Mouse (Mus musculus) erythroblast, embryonic 14.5 days (primary cell): ENCODE measurements around the gene Smcr8. TPM values are rescaled to one million over a fixed set of nuclear protein-coding genes. Genes with fewer than 3 reads are reported as not detected.
"Not testable (repeated sequence)": the region's sequence is repeated elsewhere in the genome, so short reads cannot be mapped to it uniquely, and the experiment has no call there.

Experiments used
- H3K27me3 ChIP-seq: 2 replicates; pipeline ENCODE4 v1.6.1; 2012; ENCODE audit warnings: inconsistent platforms; ENCODE audit not compliant: control insufficient read depth
- H3K36me3 ChIP-seq: 2 replicates; pipeline ENCODE4 v1.6.1; 2012; ENCODE audit warnings: mild to moderate bottlenecking, inconsistent platforms; ENCODE audit not compliant: control insufficient read depth
- H3K4me1 ChIP-seq: 2 replicates; pipeline ENCODE4 v1.6.1; 2012; ENCODE audit warnings: inconsistent platforms; ENCODE audit not compliant: control insufficient read depth
- H3K4me3 ChIP-seq: replicated peaks from 2 replicates; pipeline ENCODE3; 2012; ENCODE audit warnings: moderate library complexity, mild to moderate bottlenecking, inconsistent platforms
- H3K9me3 ChIP-seq: 2 replicates; pipeline ENCODE4 v1.6.1; 2012; ENCODE audit warnings: low read length, inconsistent platforms, mixed read lengths; ENCODE audit not compliant: control insufficient read depth
- GATA1 ChIP-seq: IDR thresholded peaks from 2 replicates; pipeline ENCODE4 v1.6.1; 2012; ENCODE audit warnings: low read length, inconsistent platforms, mixed read lengths
- TAL1 ChIP-seq: IDR thresholded peaks from 3 replicates; pipeline ENCODE4 v1.6.1; 2012; ENCODE audit warnings: low read length, inconsistent platforms, mixed read lengths
- polyA plus RNA-seq: library from polyadenylated mRNA; stranded (reverse); fragments of >175 nt; gene quantifications from 2 replicates; pipeline ENCODE4 v1.2.3, GENCODE M21; 2012

Smcr8 gene
- polyA plus RNA-seq, 1 experiment = 0.05 TPM

- peaks cover 21% of the 10 kb centered on the region for H3K4me1 ChIP-seq
- H3K4me3 ChIP-seq = peak overlapping the region; percentile 2
- H3K9me3 ChIP-seq = no peaks in the 10 kb centered on the region
- H3K36me3 ChIP-seq = no peaks in the 10 kb centered on the region; the same call in 1 of the 2 replicates
- TF ChIP-seq TAL1 = no peak
- no peaks in the 10 kb centered on the region for H3K27me3 ChIP-seq
Measured at GRCm38 (mm10) chr11:60808286-60809070, 31.2 kb downstream of the Smcr8 start.

- TF ChIP-seq GATA1 (no peak), TAL1 (no peak)
- Histone ChIP-seq H3K4me1 (peaks cover 15% of the 10 kb centered on the region), H3K36me3 (no peaks in the 10 kb centered on the region; the same call in 1 of the 2 replicates), H3K27me3 (no peaks in the 10 kb centered on the region), H3K9me3 (no peaks in the 10 kb centered on the region), H3K4me3 (peak overlapping the region; percentile 60)
Measured at GRCm38 (mm10) chr11:60809546-60809945, 32.2 kb downstream of the Smcr8 start.

- H3K36me3 ChIP-seq = no peaks in the 10 kb centered on the region; the same call in 1 of the 2 replicates
- peaks cover 15% of the 10 kb centered on the region for H3K4me1 ChIP-seq
- no peaks in the 10 kb centered on the region for H3K9me3 ChIP-seq
- peak overlapping the region; percentile 60 for H3K4me3 ChIP-seq
- no peak for TF ChIP-seq GATA1
- H3K27me3 ChIP-seq = no peaks in the 10 kb centered on the region
Measured at GRCm38 (mm10) chr11:60810046-60810965, 33.0 kb downstream of the Smcr8 start.

- Histone ChIP-seq H3K36me3 (no peaks in the 10 kb centered on the region), H3K4me1 (peaks cover 15% of the 10 kb centered on the region), H3K27me3 (no peaks in the 10 kb centered on the region), H3K4me3 (peak overlapping the region; percentile 60), H3K9me3 (no peaks in the 10 kb centered on the region)
- TF ChIP-seq TAL1 = no peak
- TF ChIP-seq GATA1 = no peak
Measured at GRCm38 (mm10) chr11:60811054-60811460, 33.7 kb downstream of the Smcr8 start.

GRCm38 (mm10) chr11:60811618-60812017, 34.3 kb downstream of the Smcr8 start, which contains the start of gene Shmt1:
TSS of gene Shmt1 (minus strand) at chr11:60811718.
- H3K27me3 ChIP-seq = not testable (repeated sequence)
- peak within 1 kb of the TSS; percentile 60 for H3K4me3 ChIP-seq

GRCm38 (mm10) chr11:60816398-60816797, 39.1 kb downstream of the Smcr8 start:
- no peak for TF ChIP-seq TAL1
- TF ChIP-seq GATA1 = no peak
- Histone ChIP-seq H3K36me3 (no peaks in the 10 kb centered on the region), H3K9me3 (no peaks in the 10 kb centered on the region), H3K4me3 (no peak overlapping the region), H3K27me3 (no peaks in the 10 kb centered on the region; the same call in 1 of the 2 replicates), H3K4me1 (peaks cover 4% of the 10 kb centered on the region)

More at GRCm38 (mm10) chr11:60811618-60812017, 34.3 kb downstream of the Smcr8 start, which contains the start of gene Shmt1:
- peaks cover 15% of the 10 kb centered on the region for H3K4me1 ChIP-seq
- H3K36me3 ChIP-seq, H3K9me3 ChIP-seq: not testable (repeated sequence)

GRCm38 (mm10) chr11:60823771-60824170, 46.4 kb downstream of the Smcr8 start:
- H3K36me3 ChIP-seq = no peaks in the 10 kb centered on the region
- no peaks in the 10 kb centered on the region for H3K9me3 ChIP-seq
- no peak overlapping the region for H3K4me3 ChIP-seq
- H3K27me3 ChIP-seq = no peaks in the 10 kb centered on the region
- TF ChIP-seq TAL1 (no peak), GATA1 (no peak)
- no peaks in the 10 kb centered on the region for H3K4me1 ChIP-seq

GRCm38 (mm10) chr11:60825191-60825590, 47.9 kb downstream of the Smcr8 start:
- TF ChIP-seq GATA1 (no peak), TAL1 (no peak)
- Histone ChIP-seq H3K4me1 (peaks cover 4% of the 10 kb centered on the region), H3K36me3 (no peaks in the 10 kb centered on the region), H3K4me3 (no peak overlapping the region), H3K9me3 (no peaks in the 10 kb centered on the region), H3K27me3 (no peaks in the 10 kb centered on the region)

GRCm38 (mm10) chr11:60826700-60827099, 49.4 kb downstream of the Smcr8 start:
- Histone ChIP-seq H3K4me3 (no peak overlapping the region), H3K27me3 (no peaks in the 10 kb centered on the region), H3K9me3 (no peaks in the 10 kb centered on the region), H3K4me1 (peaks cover 19% of the 10 kb centered on the region), H3K36me3 (no peaks in the 10 kb centered on the region; the same call in 1 of the 2 replicates)
- TF ChIP-seq TAL1 (no peak), GATA1 (no peak)
